Mouse (Mus musculus) midbrain, embryonic 13.5 days (tissue): ENCODE measurements around the gene Nfe2l3. TPM values are rescaled to one million over a fixed set of nuclear protein-coding genes. Genes with fewer than 3 reads are reported as not detected.
"Not testable (repeated sequence)": the region's sequence is repeated elsewhere in the genome, so short reads cannot be mapped to it uniquely, and the experiment has no call there.

Source experiments
- ATAC-seq: fragments of 200-750 bp; cut with Nextera tagmentation; 2 replicates; pipeline ENCODE4 v1.8.0; 2017; ENCODE audit warnings: mild to moderate bottlenecking, moderate TSS enrichment, moderate library complexity
- H3K27ac ChIP-seq: fragments of 300-500 bp; sonication (generic); 2 replicates; pipeline ENCODE4 v1.5.1; 2015; ENCODE audit warnings: inconsistent platforms, mild to moderate bottlenecking, moderate library complexity
- H3K27me3 ChIP-seq: fragments of 300-500 bp; sonication (generic); 2 replicates; pipeline ENCODE4 v1.6.1; 2015; ENCODE audit warnings: mild to moderate bottlenecking, inconsistent platforms
- H3K36me3 ChIP-seq: fragments of 300-500 bp; sonication (generic); 2 replicates; pipeline ENCODE4 v1.6.1; 2015; ENCODE audit warnings: mild to moderate bottlenecking, inconsistent platforms
- H3K4me1 ChIP-seq: fragments of 300-500 bp; sonication (generic); replicated peaks from 2 replicates; pipeline ENCODE4 v1.6.1; 2015; ENCODE audit warnings: inconsistent platforms
- H3K4me2 ChIP-seq: fragments of 300-500 bp; sonication (generic); replicated peaks from 2 replicates; pipeline ENCODE4 v1.6.1; 2015; ENCODE audit warnings: moderate library complexity, mild to moderate bottlenecking, inconsistent platforms
- H3K4me3 ChIP-seq: fragments of 300-500 bp; sonication (generic); replicated peaks from 2 replicates; pipeline ENCODE4 v1.5.1; 2015; ENCODE audit warnings: mild to moderate bottlenecking, inconsistent platforms
- H3K9ac ChIP-seq: fragments of 300-500 bp; sonication (generic); replicated peaks from 2 replicates; pipeline ENCODE4 v1.6.1; 2015; ENCODE audit warnings: mild to moderate bottlenecking, inconsistent platforms
- H3K9me3 ChIP-seq: fragments of 300-500 bp; sonication (generic); 2 replicates; pipeline ENCODE4 v1.6.1; 2016; ENCODE audit warnings: mild to moderate bottlenecking, inconsistent platforms
- whole genome bisulfite sequencing: fragments of 180-500 bp; shearing (Covaris S2); methylation state at CpG from one replicate; pipeline ENCODE4 v1.1.7; 2015; 5-methylcytosine and 5-hydroxymethylcytosine counted together
- polyA plus RNA-seq: library from polyadenylated mRNA; unstranded; fragments of >200 nt; fragmentation: Nextera tagmentation; extraction: Ambion mirVana; gene quantifications from 2 replicates; pipeline ENCODE4 v1.2.1, GENCODE M21; 2015

Nfe2l3 gene
- 4.6 and 6.4 TPM in 2 replicates for polyA plus RNA-seq

GRCm38 (mm10) chr6:51432535-51433397, at the start of gene Nfe2l3:
Gene Nfe2l3, plus strand, starts transcription at chr6:51432670.
- no peaks in the 10 kb centered on the region for H3K36me3 ChIP-seq
- peaks cover 27% of the 10 kb centered on the region for H3K27me3 ChIP-seq
- H3K4me1 ChIP-seq: peaks cover 26% of the 10 kb centered on the region
- H3K4me2 ChIP-seq: peak within 1 kb of the TSS; percentile 87
- ATAC-seq: peak; percentile 89
- H3K27ac ChIP-seq: 0 out of 2 replicates have a peak within 1 kb of the TSS, but pooled peaks have one; percentile 35
- peak within 1 kb of the TSS; percentile 63 for H3K4me3 ChIP-seq
- H3K9me3 ChIP-seq: no peaks in the 10 kb centered on the region
- WGBS: under 1% methylated on average over 74 of the region's 74 CpGs
- H3K9ac ChIP-seq: peak within 1 kb of the TSS; percentile 78

GRCm38 (mm10) chr6:51383769-51384755, 48.4 kb upstream of the Nfe2l3 start:
- H3K27me3 ChIP-seq: no peaks in the 10 kb centered on the region
- peaks cover 10% of the 10 kb centered on the region for H3K4me1 ChIP-seq
- peak overlapping the region; percentile 15 for H3K4me3 ChIP-seq
- no peaks in the 10 kb centered on the region for H3K9me3 ChIP-seq
- H3K36me3 ChIP-seq: no peaks in the 10 kb centered on the region
- 12% methylated on average over 26 of the region's 26 CpGs for WGBS
- peak overlapping the region; percentile 74 for H3K27ac ChIP-seq
- ATAC-seq: peak; percentile 51; the same call in 1 of the 2 replicates
- peak overlapping the region; percentile 45 for H3K4me2 ChIP-seq
- peak overlapping the region; percentile 48; the same call in 1 of the 2 replicates for H3K9ac ChIP-seq

GRCm38 (mm10) chr6:51390505-51390904, 42.0 kb upstream of the Nfe2l3 start:
- H3K4me1 ChIP-seq: no peaks in the 10 kb centered on the region; the same call in 1 of the 2 replicates

GRCm38 (mm10) chr6:51391816-51392490, 40.5 kb upstream of the Nfe2l3 start:
- no peaks in the 10 kb centered on the region for H3K36me3 ChIP-seq
- no peaks in the 10 kb centered on the region for H3K27me3 ChIP-seq
- no peak overlapping the region for H3K27ac ChIP-seq
- no peaks in the 10 kb centered on the region for H3K9me3 ChIP-seq
- H3K9ac ChIP-seq: no peak overlapping the region
- H3K4me2 ChIP-seq: no peak overlapping the region
- H3K4me1 ChIP-seq: no peaks in the 10 kb centered on the region; the same call in 1 of the 2 replicates
- ATAC-seq: no peak
- H3K4me3 ChIP-seq: no peak overlapping the region
- WGBS: 79% methylated on average over 13 of the region's 13 CpGs

More at GRCm38 (mm10) chr6:51390505-51390904, 42.0 kb upstream of the Nfe2l3 start:
- ATAC-seq: no peak
- WGBS: 82% methylated on average over 11 of the region's 11 CpGs
- Histone ChIP-seq H3K9me3 (no peaks in the 10 kb centered on the region), H3K36me3 (no peaks in the 10 kb centered on the region), H3K27ac (no peak overlapping the region), H3K27me3 (no peaks in the 10 kb centered on the region), H3K9ac (no peak overlapping the region), H3K4me2 (no peak overlapping the region), H3K4me3 (no peak overlapping the region)

GRCm38 (mm10) chr6:51393341-51394128, 38.9 kb upstream of the Nfe2l3 start:
- Histone ChIP-seq H3K27me3 (no peaks in the 10 kb centered on the region), H3K9ac (no peak overlapping the region), H3K4me3 (no peak overlapping the region), H3K4me2 (no peak overlapping the region), H3K9me3 (no peaks in the 10 kb centered on the region), H3K4me1 (no peaks in the 10 kb centered on the region; the same call in 1 of the 2 replicates), H3K27ac (no peak overlapping the region), H3K36me3 (no peaks in the 10 kb centered on the region)
- 65% methylated on average over 6 of the region's 6 CpGs for WGBS
- ATAC-seq: no peak

GRCm38 (mm10) chr6:51394367-51394766, 38.1 kb upstream of the Nfe2l3 start:
- not testable (repeated sequence) for H3K9ac ChIP-seq, H3K36me3 ChIP-seq, H3K4me1 ChIP-seq, H3K27me3 ChIP-seq, H3K4me3 ChIP-seq, H3K27ac ChIP-seq, ATAC-seq, H3K9me3 ChIP-seq, H3K4me2 ChIP-seq
- WGBS: 83% methylated on average over 8 of the region's 8 CpGs

- not testable (repeated sequence) for H3K9me3 ChIP-seq, H3K4me3 ChIP-seq, H3K36me3 ChIP-seq, H3K27ac ChIP-seq, H3K4me1 ChIP-seq, H3K9ac ChIP-seq, H3K27me3 ChIP-seq, H3K4me2 ChIP-seq
- peak; percentile 69 for ATAC-seq
- 61% methylated on average over 3 of the region's 3 CpGs for WGBS
Observed at GRCm38 (mm10) chr6:51394963-51395362, 37.5 kb upstream of the Nfe2l3 start.

- H3K9ac ChIP-seq: no peak overlapping the region
- no peak; the same call in 1 of the 2 replicates for ATAC-seq
- H3K4me2 ChIP-seq: no peak overlapping the region
- H3K27ac ChIP-seq: no peak overlapping the region
- H3K9me3 ChIP-seq: no peaks in the 10 kb centered on the region
- H3K4me3 ChIP-seq: no peak overlapping the region
- 56% methylated on average over 9 of the region's 9 CpGs for WGBS
- no peaks in the 10 kb centered on the region for H3K27me3 ChIP-seq
- no peaks in the 10 kb centered on the region for H3K36me3 ChIP-seq
- H3K4me1 ChIP-seq: peaks cover 8% of the 10 kb centered on the region
Observed at GRCm38 (mm10) chr6:51395486-51395885, 37.0 kb upstream of the Nfe2l3 start.

- Histone ChIP-seq H3K4me2 (no peak overlapping the region), H3K9ac (no peak overlapping the region), H3K4me1 (peaks cover 8% of the 10 kb centered on the region), H3K27ac (no peak overlapping the region), H3K36me3 (no peaks in the 10 kb centered on the region), H3K9me3 (no peaks in the 10 kb centered on the region), H3K4me3 (no peak overlapping the region), H3K27me3 (no peaks in the 10 kb centered on the region)
- ATAC-seq: peak; percentile 72
- 17% methylated on average over 6 of the region's 6 CpGs for WGBS
Observed at GRCm38 (mm10) chr6:51399113-51399518, 33.4 kb upstream of the Nfe2l3 start.

GRCm38 (mm10) chr6:51401294-51401693, 31.2 kb upstream of the Nfe2l3 start:
- peaks cover 8% of the 10 kb centered on the region for H3K4me1 ChIP-seq
- ATAC-seq: no peak
- H3K36me3 ChIP-seq: no peaks in the 10 kb centered on the region
- H3K9me3 ChIP-seq: no peaks in the 10 kb centered on the region
- no peaks in the 10 kb centered on the region for H3K27me3 ChIP-seq
- no peak overlapping the region for H3K27ac ChIP-seq
- WGBS: 73% methylated on average over 6 of the region's 6 CpGs
- H3K9ac ChIP-seq: no peak overlapping the region
- no peak overlapping the region for H3K4me3 ChIP-seq
- no peak overlapping the region for H3K4me2 ChIP-seq

GRCm38 (mm10) chr6:51403598-51403997, 28.9 kb upstream of the Nfe2l3 start:
- H3K27ac ChIP-seq: no peak overlapping the region
- no peaks in the 10 kb centered on the region for H3K9me3 ChIP-seq
- H3K4me3 ChIP-seq: no peak overlapping the region
- ATAC-seq: no peak
- H3K4me2 ChIP-seq: no peak overlapping the region
- no peaks in the 10 kb centered on the region for H3K36me3 ChIP-seq
- H3K9ac ChIP-seq: no peak overlapping the region
- 90% methylated on average over 5 of the region's 5 CpGs for WGBS
- no peaks in the 10 kb centered on the region for H3K27me3 ChIP-seq
- peaks cover 8% of the 10 kb centered on the region for H3K4me1 ChIP-seq
